Mouse (Mus musculus): ENCODE results near the gene Slc40a1. TPM values are rescaled to one million over a fixed set of nuclear protein-coding genes. Genes with fewer than 3 reads are reported as not detected.
A peak's percentile ranks its signal among the peaks of the same experiment; 100 is the strongest.

The Slc40a1 gene
- polyA plus RNA-seq, 1 experiment from 2014 or later, result 472 TPM

- Histone ChIP-seq H3K4me3 (ENCODE audit: inconsistent target) (no peak overlapping the region), H3K79me2 (ENCODE audit: inconsistent target) (no peaks in the 10 kb centered on the region), H3K27ac (peak overlapping the region; percentile 67; the same call in 1 of the 2 replicates), H3K36me3 (ENCODE audit: inconsistent target) (no peaks in the 10 kb centered on the region)
- 9% methylated on average over 2 of the region's 2 CpGs for WGBS (ENCODE audit: missing documents)
Observed at GRCm38 (mm10) chr1:45873250-45873649, 53.1 kb downstream of the Slc40a1 start.

GRCm38 (mm10) chr1:45868479-45869137, 57.7 kb downstream of the Slc40a1 start:
- WGBS (ENCODE audit: missing documents), result 31% methylated on average over 3 of the region's 3 CpGs
- Histone ChIP-seq H3K4me3 (ENCODE audit: inconsistent target) (no peak overlapping the region), H3K36me3 (ENCODE audit: inconsistent target) (no peaks in the 10 kb centered on the region), H3K27ac (peak overlapping the region; percentile 94), H3K79me2 (ENCODE audit: inconsistent target) (no peaks in the 10 kb centered on the region)

- 100% methylated on average over 1 of the region's 1 CpGs for WGBS (ENCODE audit: missing documents)
- Histone ChIP-seq H3K36me3 (ENCODE audit: inconsistent target) (no peaks in the 10 kb centered on the region), H3K4me3 (ENCODE audit: inconsistent target) (no peak overlapping the region), H3K27ac (peak overlapping the region; percentile 94), H3K79me2 (ENCODE audit: inconsistent target) (no peaks in the 10 kb centered on the region)
Observed at GRCm38 (mm10) chr1:45868050-45868449, 58.3 kb downstream of the Slc40a1 start.

GRCm38 (mm10) chr1:45866288-45867018, 59.9 kb downstream of the Slc40a1 start:
- WGBS (ENCODE audit: missing documents), result 88% methylated on average over 3 of the region's 3 CpGs
- Histone ChIP-seq H3K36me3 (ENCODE audit: inconsistent target) (no peaks in the 10 kb centered on the region), H3K4me3 (ENCODE audit: inconsistent target) (no peak overlapping the region), H3K27ac (peak overlapping the region; percentile 94), H3K79me2 (ENCODE audit: inconsistent target) (no peaks in the 10 kb centered on the region)

GRCm38 (mm10) chr1:45865727-45866126, 60.6 kb downstream of the Slc40a1 start:
- no peaks in the 10 kb centered on the region for H3K36me3 ChIP-seq (ENCODE audit: inconsistent target)
- peak overlapping the region; percentile 94 for H3K27ac ChIP-seq
- H3K4me3 ChIP-seq (ENCODE audit: inconsistent target), result no peak overlapping the region
- no peaks in the 10 kb centered on the region for H3K79me2 ChIP-seq (ENCODE audit: inconsistent target)
- WGBS (ENCODE audit: missing documents), result 15% methylated on average over 5 of the region's 5 CpGs

GRCm38 (mm10) chr1:45865316-45865715, 61.0 kb downstream of the Slc40a1 start:
- Histone ChIP-seq H3K36me3 (ENCODE audit: inconsistent target) (no peaks in the 10 kb centered on the region), H3K4me3 (ENCODE audit: inconsistent target) (no peak overlapping the region), H3K79me2 (ENCODE audit: inconsistent target) (no peaks in the 10 kb centered on the region), H3K27ac (peak overlapping the region; percentile 94)
- WGBS (ENCODE audit: missing documents), result 67% methylated on average over 1 of the region's 1 CpGs

GRCm38 (mm10) chr1:45864564-45865014, 61.7 kb downstream of the Slc40a1 start:
- Histone ChIP-seq H3K36me3 (ENCODE audit: inconsistent target) (no peaks in the 10 kb centered on the region), H3K4me3 (ENCODE audit: inconsistent target) (no peak overlapping the region), H3K79me2 (ENCODE audit: inconsistent target) (no peaks in the 10 kb centered on the region), H3K27ac (peak overlapping the region; percentile 94)
- 65% methylated on average over 4 of the region's 4 CpGs for WGBS (ENCODE audit: missing documents)

- Histone ChIP-seq H3K4me3 (ENCODE audit: inconsistent target) (no peak overlapping the region), H3K79me2 (ENCODE audit: inconsistent target) (no peaks in the 10 kb centered on the region), H3K27ac (peak overlapping the region; percentile 94), H3K36me3 (ENCODE audit: inconsistent target) (no peaks in the 10 kb centered on the region)
- 92% methylated on average over 3 of the region's 3 CpGs for WGBS (ENCODE audit: missing documents)
Observed at GRCm38 (mm10) chr1:45863641-45864040, 62.7 kb downstream of the Slc40a1 start.

GRCm38 (mm10) chr1:45861162-45861561, 65.2 kb downstream of the Slc40a1 start:
- no peaks in the 10 kb centered on the region for H3K79me2 ChIP-seq (ENCODE audit: inconsistent target)
- H3K27ac ChIP-seq, result peak overlapping the region; percentile 90
- no peaks in the 10 kb centered on the region for H3K36me3 ChIP-seq (ENCODE audit: inconsistent target)
- H3K4me3 ChIP-seq (ENCODE audit: inconsistent target), result no peak overlapping the region

- peak overlapping the region; percentile 90 for H3K27ac ChIP-seq
- H3K36me3 ChIP-seq (ENCODE audit: inconsistent target), result no peaks in the 10 kb centered on the region
- no peaks in the 10 kb centered on the region for H3K79me2 ChIP-seq (ENCODE audit: inconsistent target)
- 36% methylated on average over 5 of the region's 5 CpGs for WGBS (ENCODE audit: missing documents)
- H3K4me3 ChIP-seq (ENCODE audit: inconsistent target), result no peak overlapping the region
Observed at GRCm38 (mm10) chr1:45860349-45860748, 66.0 kb downstream of the Slc40a1 start.

Other genes with a start within 250 kb of the Slc40a1 start
- gene Wdr75, start 131.4 kb downstream of the Slc40a1 start, polyA plus RNA-seq (2018), result 13.0 to 38.3 TPM (median 19.1 TPM) in 3 replicates
- not detected in 3 replicates for gene Gm5269, start 36.2 kb downstream of the Slc40a1 start, polyA plus RNA-seq (2018)
- gene Dnah7b, start 139.8 kb upstream of the Slc40a1 start, polyA plus RNA-seq (2018), result not detected in 3 replicates